ENCODE assay signal across 14 mouse cellular contexts in genomic region chr1:83959756-83960155, GRCm38 (mm10).
"Had no signal": no experiment of that assay in that cellular context is flagged by ENCODE, and none has a peak within 500 bp of the region (broad histone marks: within the 10 kb centered on the region; RNA-seq: fewer than 3 reads in every experiment).

No protein-coding gene starts in this region.

- H3K4me3 ChIP-seq: layer of hippocampus, adult 2 months; limb, embryonic 13.5 days; liver, embryonic 13.5 days; megakaryocyte, embryonic 14.5 days; midbrain, embryonic 13.5 days had no signal

- ATAC-seq: midbrain, embryonic 13.5 days had no signal

- H3K4me2 ChIP-seq: limb, embryonic 13.5 days; liver, embryonic 13.5 days; midbrain, embryonic 13.5 days had no signal

- H3K4me1 ChIP-seq: limb, embryonic 13.5 days; liver, embryonic 13.5 days; megakaryocyte, embryonic 14.5 days; midbrain, embryonic 13.5 days had no signal

- H3K9me3 ChIP-seq: limb, embryonic 13.5 days; liver, embryonic 13.5 days; midbrain, embryonic 13.5 days had no signal

- H3K27ac ChIP-seq: layer of hippocampus, adult 2 months; limb, embryonic 13.5 days; liver, embryonic 13.5 days; midbrain, embryonic 13.5 days; stomach, postnatal 0 days had no signal

- H3K36me3 ChIP-seq: limb, embryonic 13.5 days; liver, embryonic 13.5 days; midbrain, embryonic 13.5 days had no signal

- DNase-seq: kidney, adult 11 months; kidney, postnatal 10 days; kidney, postnatal 4 days; left cerebral cortex, postnatal 4 days; liver, embryonic 13.5 days; lung, adult 18-20 months; lung, postnatal 4 days; right cerebral cortex, postnatal 14 days; thymus, postnatal 25 days had no signal

- H3K9ac ChIP-seq: limb, embryonic 13.5 days; liver, embryonic 13.5 days; midbrain, embryonic 13.5 days had no signal

- H3K27me3 ChIP-seq: limb, embryonic 13.5 days; liver, embryonic 13.5 days; megakaryocyte, embryonic 14.5 days; midbrain, embryonic 13.5 days had no signal
